Comparison of ENCODE assay signal across 9 mouse cellular contexts in genomic region chr3:53735147-53735546, GRCm38 (mm10).
DNase-seq lines count a peak whose midpoint lies in the region; ATAC-seq and TF ChIP-seq lines count a peak whose summit lies in the region.
"Had no signal": no experiment of that assay in that cellular context is flagged by ENCODE, and none has a peak within 500 bp of the region (broad histone marks: within the 10 kb centered on the region; RNA-seq: fewer than 3 reads in every experiment).

No protein-coding gene starts in this region.

- H3K4me3 ChIP-seq in intestine, postnatal 0 days (ENCODE audit: low read depth, low read length), result no peak overlapping the region
- no peak overlapping the region for H3K4me3 ChIP-seq in neural tube, embryonic 11.5 days (ENCODE audit: low read depth, low read length)
- H3K4me3 ChIP-seq: embryonic facial prominence, embryonic 12.5 days had no signal

- TF ChIP-seq CTCF in intestine, postnatal 0 days (IDR thresholded peaks at IDR 0.05; ENCODE audit: low read depth), result peak; percentile 67

- H3K9me3 ChIP-seq in intestine, postnatal 0 days (ENCODE audit: control insufficient read depth), result no peaks in the 10 kb centered on the region
- H3K9me3 ChIP-seq in neural tube, embryonic 11.5 days (ENCODE audit: control insufficient read depth, low read length), result no peaks in the 10 kb centered on the region
- H3K9me3 ChIP-seq: embryonic facial prominence, embryonic 12.5 days had no signal

- ATAC-seq in intestine, postnatal 0 days, result no peak
- ATAC-seq in neural tube, embryonic 11.5 days (ENCODE audit: insufficient read depth, low FRiP score, low TSS enrichment), result peak; percentile 63; the same call in 1 of the 2 replicates
- no peak for ATAC-seq in monocyte, adult 5-6 weeks (replicated peaks; ENCODE audit: insufficient number of reproducible peaks, low FRiP score, low TSS enrichment, poor library complexity, severe bottlenecking)

- WGBS in intestine, postnatal 0 days, result 38% methylated on average over 5 of the region's 5 CpGs
- WGBS in neural tube, embryonic 11.5 days, result 42% methylated on average over 5 of the region's 5 CpGs

- H3K36me3 ChIP-seq in intestine, postnatal 0 days (ENCODE audit: control insufficient read depth, insufficient read depth), result no peaks in the 10 kb centered on the region
- H3K36me3 ChIP-seq in neural tube, embryonic 11.5 days (ENCODE audit: control insufficient read depth, insufficient read depth, low read length), result no peaks in the 10 kb centered on the region
- H3K36me3 ChIP-seq: embryonic facial prominence, embryonic 12.5 days had no signal

- H3K9ac ChIP-seq in intestine, postnatal 0 days (ENCODE audit: low read depth, low read length), result no peak overlapping the region
- H3K9ac ChIP-seq in neural tube, embryonic 11.5 days (ENCODE audit: low read length), result no peak overlapping the region
- H3K9ac ChIP-seq: embryonic facial prominence, embryonic 12.5 days had no signal

- H3K27ac ChIP-seq in intestine, postnatal 0 days (ENCODE audit: low read depth, low read length), result no peak overlapping the region
- no peak overlapping the region for H3K27ac ChIP-seq in neural tube, embryonic 11.5 days (ENCODE audit: low read depth, low read length)
- H3K27ac ChIP-seq: embryonic facial prominence, embryonic 12.5 days had no signal

- DNase-seq in gastrocnemius, adult 18-20 months (ENCODE audit: low spot score), result peak; percentile 18
- DNase-seq in gastrocnemius, postnatal 25 days, result no peak
- peak; percentile 7 to 13 for DNase-seq in B cell, adult 2 months
- DNase-seq in embryo, embryonic 9.5 days (ENCODE audit: extremely low spot score), result peak; percentile 43
- peak; percentile 40 for DNase-seq in neural tube, embryonic 11.5 days (ENCODE audit: low spot score)
- no peak for DNase-seq in yolk sac, embryonic 10.5 days (ENCODE audit: low spot score)

- H3K4me1 ChIP-seq in intestine, postnatal 0 days (replicated peaks; ENCODE audit: control insufficient read depth, insufficient read depth, low read length), result no peaks in the 10 kb centered on the region
- no peaks in the 10 kb centered on the region for H3K4me1 ChIP-seq in neural tube, embryonic 11.5 days (ENCODE audit: control insufficient read depth, insufficient read depth, low read length)
- H3K4me1 ChIP-seq: embryonic facial prominence, embryonic 12.5 days had no signal

- H3K4me2 ChIP-seq in intestine, postnatal 0 days (replicated peaks; ENCODE audit: low read depth), result no peak overlapping the region
- H3K4me2 ChIP-seq in neural tube, embryonic 11.5 days (ENCODE audit: low read depth), result no peak overlapping the region
- H3K4me2 ChIP-seq: embryonic facial prominence, embryonic 12.5 days had no signal

- H3K27me3 ChIP-seq in intestine, postnatal 0 days (replicated peaks; ENCODE audit: control insufficient read depth, insufficient read depth, low read length), result no peaks in the 10 kb centered on the region
- H3K27me3 ChIP-seq in neural tube, embryonic 11.5 days (ENCODE audit: control insufficient read depth, insufficient read depth, low read length), result no peaks in the 10 kb centered on the region
- H3K27me3 ChIP-seq: embryonic facial prominence, embryonic 12.5 days had no signal

Comparison
In these comparisons a context has a peak if more than half of its experiments do, and no peak if none do; other contexts are left out.
1. DNase-seq: peak in gastrocnemius, adult 18-20 months (single experiment), B cell, adult 2 months (2 of 2), embryo, embryonic 9.5 days (single experiment) and neural tube, embryonic 11.5 days (single experiment); none in gastrocnemius, postnatal 25 days (single experiment) and yolk sac, embryonic 10.5 days (single experiment).